Mouse (Mus musculus) ovary, adult 18-20 months (tissue): ENCODE measurements around the gene Rusc1.
A peak's percentile ranks its signal among the peaks of the same experiment; 100 is the strongest.

Experiments
- DNase-seq: peaks from one replicate; pipeline ENCODE4 v3.0.0; 2022; ENCODE audit warnings: low spot score, mixed read lengths

The Rusc1 gene

GRCm38 (mm10) chr3:89093175-89093574, at the start of gene Rusc1:
Gene Rusc1 (minus strand): TSS chr3:89093311.
- peak; percentile 79 for DNase-seq

GRCm38 (mm10) chr3:89136365-89136764, 43.3 kb upstream of the Rusc1 start:
- no peak for DNase-seq

GRCm38 (mm10) chr3:89135958-89136357, 42.8 kb upstream of the Rusc1 start, which contains the start of gene Pklr:
Gene Pklr (plus strand): TSS chr3:89136142.
- DNase-seq = no peak

GRCm38 (mm10) chr3:89133752-89134151, 40.6 kb upstream of the Rusc1 start:
- DNase-seq = no peak

- DNase-seq = no peak
These were observed 39.9 kb upstream of the Rusc1 start for GRCm38 (mm10) chr3:89133063-89133450.

GRCm38 (mm10) chr3:89132285-89133062, 39.4 kb upstream of the Rusc1 start:
- peak; percentile 51 for DNase-seq

- no peak for DNase-seq
These were observed 38.7 kb upstream of the Rusc1 start for GRCm38 (mm10) chr3:89131816-89132215.

GRCm38 (mm10) chr3:89129908-89130307, 36.8 kb upstream of the Rusc1 start:
- DNase-seq = no peak

- DNase-seq = no peak
These were observed 32.9 kb upstream of the Rusc1 start for GRCm38 (mm10) chr3:89125981-89126380.

GRCm38 (mm10) chr3:89124241-89124640, 31.1 kb upstream of the Rusc1 start:
- DNase-seq = peak; percentile 42

GRCm38 (mm10) chr3:89123313-89123712, 30.2 kb upstream of the Rusc1 start:
- peak; percentile 47 for DNase-seq

- DNase-seq = no peak
These were observed 22.4 kb upstream of the Rusc1 start for GRCm38 (mm10) chr3:89115522-89115921.

- no peak for DNase-seq
These were observed 19.9 kb upstream of the Rusc1 start for GRCm38 (mm10) chr3:89113058-89113457.

- no peak for DNase-seq
These were observed 15.0 kb upstream of the Rusc1 start for GRCm38 (mm10) chr3:89108146-89108545.

GRCm38 (mm10) chr3:89107545-89107944, 14.4 kb upstream of the Rusc1 start:
- DNase-seq = no peak

GRCm38 (mm10) chr3:89106881-89107280, 13.8 kb upstream of the Rusc1 start:
- DNase-seq = no peak

- no peak for DNase-seq
These were observed 10.1 kb upstream of the Rusc1 start for GRCm38 (mm10) chr3:89103291-89103595.

- DNase-seq = no peak
These were observed 9.6 kb upstream of the Rusc1 start for GRCm38 (mm10) chr3:89102495-89103290.

- DNase-seq = peak; percentile 96
These were observed 8.8 kb upstream of the Rusc1 start, which contains the start of gene Fdps for GRCm38 (mm10) chr3:89101812-89102494. Gene Fdps (minus strand): TSS chr3:89101959.

- DNase-seq = no peak
These were observed 8.3 kb upstream of the Rusc1 start for GRCm38 (mm10) chr3:89101459-89101811.

GRCm38 (mm10) chr3:89100811-89101210, 7.7 kb upstream of the Rusc1 start, which contains the start of gene Gm43738:
Gene Gm43738 (minus strand): TSS chr3:89101099.
- no peak for DNase-seq

- DNase-seq = no peak
These were observed 910 bp upstream of the Rusc1 start for GRCm38 (mm10) chr3:89094021-89094420.
